Mouse (Mus musculus): ENCODE data around the gene Gm28230. TPM values are rescaled to one million over a fixed set of nuclear protein-coding genes. Genes with fewer than 3 reads are reported as not detected.
A peak's percentile ranks its signal among the peaks of the same experiment; 100 is the strongest.

The Gm28230 gene
- polyA plus RNA-seq, 1 experiment from 2014 or later: 3.9 TPM

DNA sequence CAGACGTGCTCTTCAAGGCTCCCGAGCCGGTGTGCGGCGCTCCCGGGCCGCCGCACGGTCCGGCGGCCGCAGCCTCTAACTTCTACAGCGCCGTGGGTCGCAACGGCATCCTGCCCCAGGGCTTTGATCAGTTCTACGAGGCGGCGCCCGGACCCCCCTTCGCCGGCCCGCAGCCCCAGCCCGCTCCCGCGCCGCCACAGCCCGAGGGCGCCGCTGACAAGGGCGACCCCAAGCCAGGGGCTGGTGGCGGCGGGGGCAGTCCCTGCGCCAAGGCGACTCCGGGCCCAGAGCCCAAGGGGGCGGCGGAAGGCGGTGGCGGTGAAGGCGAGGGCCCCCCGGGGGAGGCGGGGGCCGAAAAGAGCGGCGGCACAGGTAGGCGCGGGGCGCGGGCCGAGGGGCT lies 43.7 kb upstream of the Gm28230 start:
- H3K4me1 ChIP-seq (ENCODE audit: control insufficient read depth, insufficient read depth, low read length): no peaks in the 10 kb centered on the region
- peak; percentile 29 for DNase-seq (ENCODE audit: low spot score)
- no peaks in the 10 kb centered on the region for H3K9me3 ChIP-seq (ENCODE audit: control insufficient read depth, low read length)
- H3K27me3 ChIP-seq (ENCODE audit: control insufficient read depth, insufficient read depth, low read length): peaks cover 98% of the 10 kb centered on the region
- 0 out of 2 replicates have a peak overlapping the region, but pooled peaks have one; percentile 39 for H3K27ac ChIP-seq (ENCODE audit: low read depth, low read length)
- WGBS: under 1% methylated on average over 29 of the region's 51 CpGs
- peak overlapping the region; percentile 41 for H3K4me3 ChIP-seq (ENCODE audit: low read depth, low read length)
- no peaks in the 10 kb centered on the region for H3K36me3 ChIP-seq (ENCODE audit: control insufficient read depth, insufficient read depth, low read length)
- no peak for ATAC-seq (ENCODE audit: insufficient read depth, low FRiP score, low TSS enrichment)
- peak overlapping the region; percentile 32 for H3K4me2 ChIP-seq (ENCODE audit: low read depth)
- H3K9ac ChIP-seq (ENCODE audit: low read length): peak overlapping the region; percentile 70

DNA sequence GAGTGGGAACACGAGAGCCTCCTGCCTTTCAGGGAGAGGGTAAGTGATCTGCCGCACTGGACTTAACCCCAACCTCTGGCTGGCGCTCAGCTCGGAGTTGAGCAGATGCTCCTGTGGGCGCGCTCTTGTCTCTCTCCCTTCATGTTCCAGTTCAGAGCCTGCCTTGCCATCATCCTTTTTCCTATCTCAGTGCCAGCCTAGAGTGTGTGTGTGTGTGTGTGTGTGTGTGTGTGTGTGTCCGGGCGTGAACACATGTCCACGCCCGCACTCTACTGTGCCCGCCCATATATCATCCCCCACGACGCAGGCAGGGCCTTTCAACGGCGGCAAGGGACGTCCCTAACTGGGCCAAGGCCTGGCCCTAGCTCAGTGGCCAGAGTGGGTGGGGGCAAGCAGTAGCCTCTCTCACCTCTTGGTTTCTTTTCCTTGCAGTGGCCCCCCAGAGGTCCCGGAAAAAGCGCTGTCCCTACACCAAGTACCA lies 43.0 kb upstream of the Gm28230 start:
- peaks cover 98% of the 10 kb centered on the region for H3K27me3 ChIP-seq (ENCODE audit: control insufficient read depth, insufficient read depth, low read length)
- peak overlapping the region; percentile 32 for H3K4me2 ChIP-seq (ENCODE audit: low read depth)
- peak overlapping the region; percentile 41 for H3K4me3 ChIP-seq (ENCODE audit: low read depth, low read length)
- H3K4me1 ChIP-seq (ENCODE audit: control insufficient read depth, insufficient read depth, low read length): no peaks in the 10 kb centered on the region
- H3K27ac ChIP-seq (ENCODE audit: low read depth, low read length): 0 out of 2 replicates have a peak overlapping the region, but pooled peaks have one; percentile 10
- H3K36me3 ChIP-seq (ENCODE audit: control insufficient read depth, insufficient read depth, low read length): no peaks in the 10 kb centered on the region
- ATAC-seq (ENCODE audit: insufficient read depth, low FRiP score, low TSS enrichment): no peak; the same call in 1 of the 2 replicates
- under 1% methylated on average over 18 of the region's 18 CpGs for WGBS
- peak overlapping the region; percentile 29; the same call in 1 of the 2 replicates for H3K9ac ChIP-seq (ENCODE audit: low read length)
- H3K9me3 ChIP-seq (ENCODE audit: control insufficient read depth, low read length): no peaks in the 10 kb centered on the region
- DNase-seq (ENCODE audit: low spot score): peak; percentile 48

DNA sequence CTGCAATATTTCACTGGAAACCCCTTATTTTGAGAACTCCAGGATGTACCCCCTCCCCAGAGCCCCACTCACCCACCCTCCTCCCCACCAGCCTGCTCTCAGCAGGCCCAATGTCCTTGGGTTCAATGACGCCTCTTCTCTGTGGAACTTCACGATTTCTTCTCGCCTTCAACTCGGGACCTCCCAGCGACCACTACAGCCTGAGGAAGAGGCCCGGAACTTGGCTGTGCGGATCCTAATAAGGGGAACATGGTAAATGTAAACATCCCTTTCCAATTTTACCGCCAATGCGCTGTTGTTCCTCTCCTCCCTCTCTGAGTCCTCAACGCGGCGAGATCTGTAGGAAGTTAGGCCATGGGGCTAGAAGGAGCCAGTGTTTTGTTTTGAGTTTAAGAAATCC lies 42.4 kb upstream of the Gm28230 start:
- no peak for ATAC-seq (ENCODE audit: insufficient read depth, low FRiP score, low TSS enrichment)
- Histone ChIP-seq H3K9ac (ENCODE audit: low read length) (peak overlapping the region; percentile 42), H3K4me2 (ENCODE audit: low read depth) (peak overlapping the region; percentile 28), H3K36me3 (ENCODE audit: control insufficient read depth, insufficient read depth, low read length) (no peaks in the 10 kb centered on the region), H3K4me1 (ENCODE audit: control insufficient read depth, insufficient read depth, low read length) (no peaks in the 10 kb centered on the region), H3K27ac (ENCODE audit: low read depth, low read length) (no peak overlapping the region), H3K27me3 (ENCODE audit: control insufficient read depth, insufficient read depth, low read length) (peaks cover 98% of the 10 kb centered on the region), H3K9me3 (ENCODE audit: control insufficient read depth, low read length) (no peaks in the 10 kb centered on the region), H3K4me3 (ENCODE audit: low read depth, low read length) (peak overlapping the region; percentile 41)
- WGBS: 0% methylated on average over 12 of the region's 12 CpGs
- peak; percentile 33 for DNase-seq (ENCODE audit: low spot score)

DNA sequence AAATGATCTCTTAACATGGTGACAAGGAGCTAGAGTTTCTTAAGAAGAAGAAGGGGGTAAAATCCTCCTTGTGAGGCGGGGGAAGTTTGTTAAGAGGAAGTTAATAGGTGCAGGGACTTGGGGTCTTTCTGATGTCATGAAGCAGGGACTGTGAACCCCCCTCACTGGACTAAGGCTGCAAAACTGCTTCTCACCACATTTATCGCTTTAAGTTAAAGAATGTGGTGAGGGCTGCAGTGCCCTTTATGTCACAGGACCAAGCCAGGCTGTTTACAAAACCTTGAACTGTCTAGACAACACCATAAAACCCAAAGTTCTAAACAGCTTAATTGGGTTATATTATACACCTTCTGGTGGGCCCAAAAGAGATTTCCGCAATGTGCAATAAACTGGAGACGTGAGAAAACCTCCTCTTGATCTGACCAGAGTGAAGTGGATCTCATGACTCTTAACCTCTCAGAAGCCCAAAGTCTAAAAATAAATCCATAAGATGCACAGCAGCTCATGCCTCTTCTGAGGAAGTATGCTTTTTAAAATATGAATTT lies 41.4 kb upstream of the Gm28230 start:
- 8% methylated on average over 4 of the region's 4 CpGs for WGBS
- no peaks in the 10 kb centered on the region for H3K4me1 ChIP-seq (ENCODE audit: control insufficient read depth, insufficient read depth, low read length)
- H3K4me3 ChIP-seq (ENCODE audit: low read depth, low read length): no peak overlapping the region
- ATAC-seq (ENCODE audit: insufficient read depth, low FRiP score, low TSS enrichment): no peak
- peaks cover 98% of the 10 kb centered on the region for H3K27me3 ChIP-seq (ENCODE audit: control insufficient read depth, insufficient read depth, low read length)
- no peaks in the 10 kb centered on the region for H3K36me3 ChIP-seq (ENCODE audit: control insufficient read depth, insufficient read depth, low read length)
- no peak overlapping the region for H3K9ac ChIP-seq (ENCODE audit: low read length)
- no peaks in the 10 kb centered on the region for H3K9me3 ChIP-seq (ENCODE audit: control insufficient read depth, low read length)
- H3K4me2 ChIP-seq (ENCODE audit: low read depth): peak overlapping the region; percentile 28
- H3K27ac ChIP-seq (ENCODE audit: low read depth, low read length): no peak overlapping the region
- DNase-seq (ENCODE audit: low spot score): no peak

DNA sequence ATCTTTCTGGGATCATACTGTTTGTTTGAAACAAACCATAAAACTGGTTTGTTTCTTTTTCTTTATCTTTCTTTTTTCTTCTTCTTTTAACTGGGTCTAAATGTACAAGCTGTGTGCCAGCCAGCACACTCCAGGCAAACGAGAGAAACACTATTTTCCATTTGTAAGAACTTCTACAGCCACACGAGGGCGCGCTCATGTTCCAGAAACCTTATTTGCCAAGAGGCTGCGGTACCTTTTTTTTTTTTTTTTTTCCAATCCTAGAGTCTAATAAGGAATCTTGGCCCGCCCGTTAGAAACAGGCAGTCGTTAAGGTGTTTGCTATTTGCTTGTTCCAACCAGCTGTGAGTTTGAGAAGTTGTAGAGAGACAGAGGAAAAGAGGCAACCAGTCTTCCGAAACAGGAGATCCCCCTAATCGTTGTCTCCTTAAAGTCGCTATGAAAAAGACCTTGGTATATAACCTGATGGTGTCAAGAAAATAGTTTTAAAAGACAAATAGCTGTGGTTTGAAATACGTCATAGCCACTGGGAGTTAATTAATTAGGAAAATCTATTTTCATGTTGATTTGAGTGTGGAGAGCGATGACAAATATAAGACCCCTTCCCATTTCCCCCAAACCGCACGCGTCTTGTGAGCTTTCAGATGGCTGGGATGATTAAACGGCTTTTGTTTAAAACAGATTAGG lies 40.1 kb upstream of the Gm28230 start:
- H3K9me3 ChIP-seq (ENCODE audit: control insufficient read depth, low read length): no peaks in the 10 kb centered on the region
- H3K36me3 ChIP-seq (ENCODE audit: control insufficient read depth, insufficient read depth, low read length): no peaks in the 10 kb centered on the region
- peaks cover 93% of the 10 kb centered on the region for H3K27me3 ChIP-seq (ENCODE audit: control insufficient read depth, insufficient read depth, low read length)
- peak overlapping the region; percentile 35 for H3K4me3 ChIP-seq (ENCODE audit: low read depth, low read length)
- H3K4me2 ChIP-seq (ENCODE audit: low read depth): peak overlapping the region; percentile 38
- no peak for ATAC-seq (ENCODE audit: insufficient read depth, low FRiP score, low TSS enrichment)
- 4% methylated on average over 17 of the region's 17 CpGs for WGBS
- DNase-seq (ENCODE audit: low spot score): peak; percentile 84
- no peaks in the 10 kb centered on the region for H3K4me1 ChIP-seq (ENCODE audit: control insufficient read depth, insufficient read depth, low read length)
- peak overlapping the region; percentile 60 for H3K9ac ChIP-seq (ENCODE audit: low read length)
- no peak overlapping the region for H3K27ac ChIP-seq (ENCODE audit: low read depth, low read length)

DNA sequence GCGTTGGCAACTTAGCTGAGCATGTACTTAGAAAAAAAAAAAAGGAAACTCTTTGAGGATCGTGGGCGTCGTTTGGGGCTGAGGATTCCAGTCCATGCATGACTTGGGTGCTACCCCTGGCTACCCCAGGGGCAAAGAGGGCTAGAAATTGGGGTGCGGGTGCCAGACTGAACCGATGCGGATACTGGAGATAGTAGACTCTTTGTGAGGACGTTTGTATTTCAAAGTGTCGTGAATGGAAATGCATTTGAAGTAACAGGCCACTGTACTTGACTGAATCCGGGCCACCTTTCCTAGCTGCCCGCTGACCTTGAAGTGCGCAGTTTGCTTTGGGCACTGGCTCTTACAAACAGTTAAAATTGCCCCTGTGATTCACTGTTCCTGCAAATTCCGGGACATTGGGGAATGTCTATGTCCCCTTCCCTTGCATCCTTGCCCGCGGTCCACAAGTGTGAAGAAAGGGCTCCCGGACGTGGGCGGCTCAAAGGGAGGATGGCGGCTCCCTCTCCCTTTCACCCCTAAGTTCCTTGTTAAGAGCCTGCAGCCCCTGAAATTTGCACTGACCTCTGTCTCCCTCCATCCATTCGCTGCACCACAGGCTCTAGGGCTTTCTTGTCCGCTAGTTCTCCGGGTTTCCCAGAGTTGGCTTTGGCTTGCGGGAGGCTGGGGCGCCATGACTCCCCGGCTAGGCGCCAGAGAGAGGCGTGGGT lies 39.4 kb upstream of the Gm28230 start:
- Histone ChIP-seq H3K9me3 (ENCODE audit: control insufficient read depth, low read length) (no peaks in the 10 kb centered on the region), H3K4me3 (ENCODE audit: low read depth, low read length) (peak overlapping the region; percentile 35), H3K4me1 (ENCODE audit: control insufficient read depth, insufficient read depth, low read length) (0 out of 2 replicates have a peak, but pooled peaks cover 3% of the 10 kb centered on the region), H3K27me3 (ENCODE audit: control insufficient read depth, insufficient read depth, low read length) (peaks cover 92% of the 10 kb centered on the region), H3K9ac (ENCODE audit: low read length) (peak overlapping the region; percentile 60), H3K36me3 (ENCODE audit: control insufficient read depth, insufficient read depth, low read length) (no peaks in the 10 kb centered on the region), H3K4me2 (ENCODE audit: low read depth) (peak overlapping the region; percentile 38), H3K27ac (ENCODE audit: low read depth, low read length) (peak overlapping the region; percentile 11; the same call in 1 of the 2 replicates)
- peak; percentile 52 for DNase-seq (ENCODE audit: low spot score)
- WGBS: under 1% methylated on average over 27 of the region's 27 CpGs
- no peak for ATAC-seq (ENCODE audit: insufficient read depth, low FRiP score, low TSS enrichment)

DNA sequence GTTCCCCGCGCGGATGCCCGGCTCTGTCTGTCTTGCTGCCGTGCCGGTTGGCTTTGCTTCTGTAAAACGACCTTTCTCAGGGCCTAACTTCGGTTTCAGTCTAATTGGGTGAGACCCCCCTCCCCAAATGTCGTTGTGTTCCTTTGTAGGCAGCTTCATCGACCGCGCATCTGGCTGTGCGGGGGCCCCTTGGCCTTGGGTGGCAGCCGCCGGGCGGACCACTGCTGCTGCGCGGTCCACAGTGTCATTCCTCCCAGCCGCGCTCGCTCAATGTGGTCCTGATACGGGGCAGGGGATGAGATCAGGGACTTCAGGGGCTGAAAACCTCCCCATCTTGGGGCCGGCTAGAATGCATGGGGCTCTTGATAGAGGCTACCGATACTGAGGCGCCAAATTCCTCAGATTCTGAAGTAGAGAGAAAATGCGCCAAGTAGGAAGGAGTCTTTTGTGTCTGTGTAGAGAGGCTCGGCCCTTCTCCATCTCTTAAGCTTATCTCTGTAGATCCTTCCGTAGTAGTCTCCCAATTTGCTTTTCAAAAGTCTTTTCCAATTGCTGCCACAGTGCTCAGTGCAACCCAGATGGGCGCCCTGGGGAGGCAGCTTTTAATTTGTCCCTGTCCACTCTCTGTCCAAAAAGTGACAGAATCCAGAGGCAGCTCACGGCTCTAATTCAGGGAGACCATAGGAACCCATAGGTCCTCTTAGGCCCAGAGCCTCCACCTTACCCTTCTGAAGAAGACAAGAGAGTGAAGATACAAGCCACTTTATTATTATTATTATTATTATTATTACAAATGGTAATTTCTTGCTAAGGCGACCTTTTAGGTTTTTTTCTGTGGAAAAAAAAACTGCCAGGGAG lies 38.6 kb upstream of the Gm28230 start:
- DNase-seq (ENCODE audit: low spot score) (peak; percentile 48), ATAC-seq (ENCODE audit: insufficient read depth, low FRiP score, low TSS enrichment) (no peak)
- H3K4me3 ChIP-seq (ENCODE audit: low read depth, low read length): peak overlapping the region; percentile 35
- H3K9ac ChIP-seq (ENCODE audit: low read length): peak overlapping the region; percentile 60
- peak overlapping the region; percentile 38 for H3K4me2 ChIP-seq (ENCODE audit: low read depth)
- under 1% methylated on average over 31 of the region's 31 CpGs for WGBS
- H3K36me3 ChIP-seq (ENCODE audit: control insufficient read depth, insufficient read depth, low read length): no peaks in the 10 kb centered on the region
- H3K27me3 ChIP-seq (ENCODE audit: control insufficient read depth, insufficient read depth, low read length): peaks cover 92% of the 10 kb centered on the region
- H3K9me3 ChIP-seq (ENCODE audit: control insufficient read depth, low read length): no peaks in the 10 kb centered on the region
- H3K4me1 ChIP-seq (ENCODE audit: control insufficient read depth, insufficient read depth, low read length): 0 out of 2 replicates have a peak, but pooled peaks cover 3% of the 10 kb centered on the region
- H3K27ac ChIP-seq (ENCODE audit: low read depth, low read length): peak overlapping the region; percentile 11; the same call in 1 of the 2 replicates

Measured in neural tube, embryonic 11.5 days (tissue).